Mouse (Mus musculus) liver, embryonic 13.5 days (tissue): ENCODE measurements around the gene Imp3. TPM values are rescaled to one million over a fixed set of nuclear protein-coding genes. Genes with fewer than 3 reads are reported as not detected.

ENCODE experiments used
- ATAC-seq: fragments of 200-750 bp; cut with Nextera tagmentation; 2 replicates; pipeline ENCODE4 v1.8.0; 2017; ENCODE audit warnings: low read depth, mild to moderate bottlenecking, moderate number of reproducible peaks, moderate library complexity
- DNase-seq: peaks from one replicate; pipeline ENCODE4 v3.0.0; 2022
- H3K27ac ChIP-seq: fragments of 300-500 bp; sonication (generic); 2 replicates; pipeline ENCODE4 v1.5.1; 2015; ENCODE audit warnings: moderate library complexity, mild to moderate bottlenecking, inconsistent platforms
- H3K27me3 ChIP-seq: fragments of 300-500 bp; sonication (generic); 2 replicates; pipeline ENCODE4 v1.6.1; 2015; ENCODE audit warnings: mild to moderate bottlenecking, inconsistent platforms
- H3K36me3 ChIP-seq: fragments of 300-500 bp; sonication (generic); 2 replicates; pipeline ENCODE4 v1.6.1; 2015; ENCODE audit warnings: mild to moderate bottlenecking, inconsistent platforms
- H3K4me1 ChIP-seq: fragments of 300-500 bp; sonication (generic); replicated peaks from 2 replicates; pipeline ENCODE4 v1.6.1; 2015; ENCODE audit warnings: inconsistent platforms
- H3K4me2 ChIP-seq: fragments of 300-500 bp; sonication (generic); 2 replicates; pipeline ENCODE4 v1.6.1; 2015; ENCODE audit warnings: inconsistent platforms, mild to moderate bottlenecking, moderate library complexity
- H3K4me3 ChIP-seq: fragments of 300-500 bp; sonication (generic); replicated peaks from 2 replicates; pipeline ENCODE4 v1.5.1; 2015; ENCODE audit warnings: mild to moderate bottlenecking, inconsistent platforms
- H3K9ac ChIP-seq: fragments of 300-500 bp; sonication (generic); 2 replicates; pipeline ENCODE4 v1.6.1; 2015; ENCODE audit warnings: mild to moderate bottlenecking, inconsistent platforms
- H3K9me3 ChIP-seq: fragments of 300-500 bp; sonication (generic); replicated peaks from 2 replicates; pipeline ENCODE4 v1.6.1; 2016; ENCODE audit warnings: inconsistent platforms
- WGBS: fragments of 180-500 bp; shearing (Covaris S2); methylation state at CpG from one replicate; pipeline ENCODE4 v1.1.7; 2015; ENCODE audit not compliant: insufficient replicate concordance; 5-methylcytosine and 5-hydroxymethylcytosine counted together
- polyA plus RNA-seq: library from polyadenylated mRNA; unstranded; fragments of >200 nt; fragmentation: Nextera tagmentation; extraction: Ambion mirVana; gene quantifications from 2 replicates; pipeline ENCODE4 v1.2.1, GENCODE M21; 2015

Gene Imp3
- polyA plus RNA-seq, result 66.1 and 69.1 TPM in 2 replicates

- under 1% methylated on average over 73 of the region's 73 CpGs for WGBS
- Histone ChIP-seq H3K36me3 (peaks cover 11% of the 10 kb centered on the region; the same call in 1 of the 2 replicates), H3K9me3 (no peaks in the 10 kb centered on the region), H3K27me3 (no peaks in the 10 kb centered on the region), H3K9ac (peak within 1 kb of the TSS; percentile 92), H3K4me3 (peak within 1 kb of the TSS; percentile 89), H3K4me1 (peaks cover 29% of the 10 kb centered on the region), H3K27ac (peak within 1 kb of the TSS; percentile 88), H3K4me2 (peak within 1 kb of the TSS; percentile 97)
- ATAC-seq (peak; percentile 91), DNase-seq (peak; percentile 87)
These were observed at the start of gene Imp3 for GRCm38 (mm10) chr9:56937223-56938160. TSS of gene Imp3 (plus strand) at chr9:56937475.

GRCm38 (mm10) chr9:56887581-56887980 lies 49.7 kb upstream of the Imp3 start:
- no peaks in the 10 kb centered on the region for H3K36me3 ChIP-seq
- ATAC-seq, result no peak
- 73% methylated on average over 16 of the region's 16 CpGs for WGBS
- H3K27me3 ChIP-seq, result no peaks in the 10 kb centered on the region
- no peak for DNase-seq
- no peak overlapping the region for H3K27ac ChIP-seq
- H3K9me3 ChIP-seq, result no peaks in the 10 kb centered on the region
- no peak overlapping the region for H3K4me3 ChIP-seq
- H3K9ac ChIP-seq, result no peak overlapping the region
- H3K4me2 ChIP-seq, result no peak overlapping the region
- H3K4me1 ChIP-seq, result peaks cover 11% of the 10 kb centered on the region

GRCm38 (mm10) chr9:56889817-56890216 lies 47.5 kb upstream of the Imp3 start:
- WGBS, result 8% methylated on average over 14 of the region's 14 CpGs
- peak overlapping the region; percentile 51 for H3K4me2 ChIP-seq
- H3K27ac ChIP-seq, result no peak overlapping the region
- no peak overlapping the region for H3K9ac ChIP-seq
- peak; percentile 53; the same call in 1 of the 2 replicates for ATAC-seq
- H3K4me3 ChIP-seq, result no peak overlapping the region
- peaks cover 11% of the 10 kb centered on the region for H3K4me1 ChIP-seq
- DNase-seq, result peak; percentile 39
- no peaks in the 10 kb centered on the region for H3K36me3 ChIP-seq
- H3K9me3 ChIP-seq, result no peaks in the 10 kb centered on the region
- H3K27me3 ChIP-seq, result no peaks in the 10 kb centered on the region

GRCm38 (mm10) chr9:56890522-56891250 lies 46.6 kb upstream of the Imp3 start:
- H3K4me1 ChIP-seq, result peaks cover 11% of the 10 kb centered on the region
- H3K27ac ChIP-seq, result no peak overlapping the region
- no peak for ATAC-seq
- no peak overlapping the region for H3K4me2 ChIP-seq
- no peak overlapping the region for H3K4me3 ChIP-seq
- no peaks in the 10 kb centered on the region for H3K9me3 ChIP-seq
- H3K9ac ChIP-seq, result no peak overlapping the region
- 52% methylated on average over 11 of the region's 11 CpGs for WGBS
- no peak for DNase-seq
- H3K36me3 ChIP-seq, result no peaks in the 10 kb centered on the region
- H3K27me3 ChIP-seq, result no peaks in the 10 kb centered on the region

- Histone ChIP-seq H3K4me1 (peaks cover 11% of the 10 kb centered on the region), H3K9ac (no peak overlapping the region), H3K36me3 (no peaks in the 10 kb centered on the region), H3K4me2 (peak overlapping the region; percentile 40), H3K27ac (no peak overlapping the region), H3K27me3 (no peaks in the 10 kb centered on the region), H3K4me3 (no peak overlapping the region), H3K9me3 (no peaks in the 10 kb centered on the region)
- WGBS, result 37% methylated on average over 12 of the region's 12 CpGs
- ATAC-seq, result no peak
- DNase-seq, result peak; percentile 40
These were observed 45.7 kb upstream of the Imp3 start for GRCm38 (mm10) chr9:56891517-56892011.

- ATAC-seq (no peak), DNase-seq (no peak)
- H3K27ac ChIP-seq, result no peak overlapping the region
- H3K36me3 ChIP-seq, result no peaks in the 10 kb centered on the region
- no peak overlapping the region for H3K4me2 ChIP-seq
- peaks cover 11% of the 10 kb centered on the region for H3K4me1 ChIP-seq
- 79% methylated on average over 10 of the region's 10 CpGs for WGBS
- no peaks in the 10 kb centered on the region for H3K27me3 ChIP-seq
- H3K9me3 ChIP-seq, result no peaks in the 10 kb centered on the region
- H3K9ac ChIP-seq, result no peak overlapping the region
- no peak overlapping the region for H3K4me3 ChIP-seq
These were observed 45.2 kb upstream of the Imp3 start for GRCm38 (mm10) chr9:56892111-56892510.

- 61% methylated on average over 8 of the region's 8 CpGs for WGBS
- peaks cover 11% of the 10 kb centered on the region for H3K4me1 ChIP-seq
- DNase-seq (no peak), ATAC-seq (no peak)
- H3K9ac ChIP-seq, result no peak overlapping the region
- H3K36me3 ChIP-seq, result no peaks in the 10 kb centered on the region
- H3K27ac ChIP-seq, result no peak overlapping the region
- no peaks in the 10 kb centered on the region for H3K9me3 ChIP-seq
- no peak overlapping the region for H3K4me2 ChIP-seq
- no peak overlapping the region for H3K4me3 ChIP-seq
- H3K27me3 ChIP-seq, result no peaks in the 10 kb centered on the region
These were observed 44.0 kb upstream of the Imp3 start for GRCm38 (mm10) chr9:56893313-56893712.

GRCm38 (mm10) chr9:56894006-56894405 lies 43.3 kb upstream of the Imp3 start:
- WGBS, result 14% methylated on average over 3 of the region's 3 CpGs
- Histone ChIP-seq H3K9ac (no peak overlapping the region), H3K36me3 (no peaks in the 10 kb centered on the region), H3K4me2 (no peak overlapping the region), H3K9me3 (no peaks in the 10 kb centered on the region), H3K4me1 (peaks cover 11% of the 10 kb centered on the region), H3K27ac (no peak overlapping the region), H3K27me3 (no peaks in the 10 kb centered on the region), H3K4me3 (no peak overlapping the region)
- ATAC-seq (no peak), DNase-seq (no peak)

- Histone ChIP-seq H3K4me3 (no peak overlapping the region), H3K36me3 (no peaks in the 10 kb centered on the region), H3K27me3 (no peaks in the 10 kb centered on the region), H3K4me1 (peaks cover 13% of the 10 kb centered on the region; the same call in 1 of the 2 replicates), H3K4me2 (no peak overlapping the region), H3K9ac (no peak overlapping the region), H3K9me3 (no peaks in the 10 kb centered on the region), H3K27ac (no peak overlapping the region)
- ATAC-seq (no peak), DNase-seq (no peak)
- WGBS, result 87% methylated on average over 12 of the region's 12 CpGs
These were observed 40.5 kb upstream of the Imp3 start for GRCm38 (mm10) chr9:56896779-56897178.

- 73% methylated on average over 11 of the region's 11 CpGs for WGBS
These were observed 37.9 kb upstream of the Imp3 start for GRCm38 (mm10) chr9:56899409-56899808.

GRCm38 (mm10) chr9:56900060-56900459 lies 37.2 kb upstream of the Imp3 start:
- DNase-seq (no peak), ATAC-seq (no peak)
- Histone ChIP-seq H3K27me3 (no peaks in the 10 kb centered on the region), H3K9ac (no peak overlapping the region), H3K36me3 (no peaks in the 10 kb centered on the region), H3K4me1 (peaks cover 10% of the 10 kb centered on the region; the same call in 1 of the 2 replicates), H3K4me3 (no peak overlapping the region), H3K27ac (no peak overlapping the region), H3K9me3 (no peaks in the 10 kb centered on the region), H3K4me2 (no peak overlapping the region)

More at GRCm38 (mm10) chr9:56899409-56899808, 37.9 kb upstream of the Imp3 start:
- H3K27ac ChIP-seq, result no peak overlapping the region
- no peak overlapping the region for H3K4me3 ChIP-seq
- ATAC-seq, result no peak
- H3K4me2 ChIP-seq, result no peak overlapping the region
- H3K36me3 ChIP-seq, result no peaks in the 10 kb centered on the region
- no peaks in the 10 kb centered on the region for H3K9me3 ChIP-seq
- peaks cover 10% of the 10 kb centered on the region; the same call in 1 of the 2 replicates for H3K4me1 ChIP-seq
- no peak overlapping the region for H3K9ac ChIP-seq
- DNase-seq, result no peak
- no peaks in the 10 kb centered on the region for H3K27me3 ChIP-seq
